Mouse (Mus musculus): ENCODE results near the gene Ttll12. TPM values are rescaled to one million over a fixed set of nuclear protein-coding genes. Genes with fewer than 3 reads are reported as not detected.

Gene Ttll12
- polyA plus RNA-seq, 1 experiment from 2014 or later = 42.3 TPM

DNA sequence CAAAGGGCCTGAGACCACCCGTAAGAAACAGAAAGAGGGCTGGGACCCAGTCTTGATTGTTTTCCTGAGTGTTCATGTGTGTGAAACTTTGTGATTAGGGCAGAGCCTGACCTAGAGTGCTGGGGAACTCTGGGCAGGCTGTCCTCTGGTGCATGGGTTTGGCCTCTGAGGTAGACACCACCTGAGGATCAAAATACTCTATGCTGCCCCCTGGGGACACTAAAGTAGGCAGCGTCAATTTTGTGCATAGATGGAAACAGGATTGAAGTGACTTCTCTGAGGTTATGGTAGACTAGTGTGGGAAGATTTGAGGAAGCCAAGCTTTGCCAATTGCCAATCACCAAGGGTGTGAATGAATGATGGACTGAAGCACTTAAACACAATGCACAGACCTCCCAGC lies 24.3 kb downstream of the Ttll12 start:
- Histone ChIP-seq H3K4me3 (ENCODE audit: low read length) (no peak overlapping the region), H3K27me3 (ENCODE audit: control insufficient read depth, insufficient read depth, low read length) (no peaks in the 10 kb centered on the region), H3K36me3 (ENCODE audit: control insufficient read depth, insufficient read depth, low read length) (peaks cover 9% of the 10 kb centered on the region), H3K9me3 (ENCODE audit: control insufficient read depth, low read length) (no peaks in the 10 kb centered on the region), H3K27ac (ENCODE audit: low read depth, low read length) (no peak overlapping the region), H3K4me2 (replicated peaks; ENCODE audit: low read depth, low read length) (no peak overlapping the region), H3K9ac (ENCODE audit: low read depth, low read length) (no peak overlapping the region), H3K4me1 (ENCODE audit: control insufficient read depth, insufficient read depth, low read length) (no peaks in the 10 kb centered on the region)
- no peak for ATAC-seq (ENCODE audit: low FRiP score, low TSS enrichment)
- 55% methylated on average over 2 of the region's 2 CpGs for WGBS

- no peak overlapping the region for H3K4me3 ChIP-seq (ENCODE audit: low read length)
- ATAC-seq (ENCODE audit: low FRiP score, low TSS enrichment) = no peak
- no peaks in the 10 kb centered on the region for H3K9me3 ChIP-seq (ENCODE audit: control insufficient read depth, low read length)
- 0 out of 2 replicates have a peak, but pooled peaks cover under 1% of the 10 kb centered on the region for H3K36me3 ChIP-seq (ENCODE audit: control insufficient read depth, insufficient read depth, low read length)
- no peaks in the 10 kb centered on the region for H3K27me3 ChIP-seq (ENCODE audit: control insufficient read depth, insufficient read depth, low read length)
- no peak overlapping the region for H3K4me2 ChIP-seq (replicated peaks; ENCODE audit: low read depth, low read length)
- no peaks in the 10 kb centered on the region for H3K4me1 ChIP-seq (ENCODE audit: control insufficient read depth, insufficient read depth, low read length)
- H3K9ac ChIP-seq (ENCODE audit: low read depth, low read length) = no peak overlapping the region
- H3K27ac ChIP-seq (ENCODE audit: low read depth, low read length) = no peak overlapping the region
- WGBS = 60% methylated on average over 11 of the region's 11 CpGs
These were observed 25.3 kb downstream of the Ttll12 start for GRCm38 (mm10) chr15:83569682-83570081.

- Histone ChIP-seq H3K27ac (ENCODE audit: low read depth, low read length) (no peak overlapping the region), H3K27me3 (ENCODE audit: control insufficient read depth, insufficient read depth, low read length) (no peaks in the 10 kb centered on the region), H3K4me3 (ENCODE audit: low read length) (no peak overlapping the region), H3K9ac (ENCODE audit: low read depth, low read length) (no peak overlapping the region), H3K4me2 (replicated peaks; ENCODE audit: low read depth, low read length) (no peak overlapping the region), H3K4me1 (ENCODE audit: control insufficient read depth, insufficient read depth, low read length) (no peaks in the 10 kb centered on the region), H3K9me3 (ENCODE audit: control insufficient read depth, low read length) (no peaks in the 10 kb centered on the region), H3K36me3 (ENCODE audit: control insufficient read depth, insufficient read depth, low read length) (no peaks in the 10 kb centered on the region)
- WGBS = 90% methylated on average over 5 of the region's 5 CpGs
- ATAC-seq (ENCODE audit: low FRiP score, low TSS enrichment) = no peak
These were observed 26.4 kb downstream of the Ttll12 start for GRCm38 (mm10) chr15:83568544-83568943.

- 90% methylated on average over 3 of the region's 3 CpGs for WGBS
- no peak overlapping the region for H3K9ac ChIP-seq (ENCODE audit: low read depth, low read length)
- ATAC-seq (ENCODE audit: low FRiP score, low TSS enrichment) = no peak
These were observed 27.2 kb downstream of the Ttll12 start for GRCm38 (mm10) chr15:83567728-83568127.

GRCm38 (mm10) chr15:83566006-83566405 lies 29.0 kb downstream of the Ttll12 start:
- Histone ChIP-seq H3K4me2 (replicated peaks; ENCODE audit: low read depth, low read length) (no peak overlapping the region), H3K27me3 (ENCODE audit: control insufficient read depth, insufficient read depth, low read length) (no peaks in the 10 kb centered on the region), H3K36me3 (ENCODE audit: control insufficient read depth, insufficient read depth, low read length) (no peaks in the 10 kb centered on the region), H3K4me1 (ENCODE audit: control insufficient read depth, insufficient read depth, low read length) (no peaks in the 10 kb centered on the region), H3K27ac (ENCODE audit: low read depth, low read length) (no peak overlapping the region), H3K9me3 (ENCODE audit: control insufficient read depth, low read length) (no peaks in the 10 kb centered on the region), H3K9ac (ENCODE audit: low read depth, low read length) (no peak overlapping the region), H3K4me3 (ENCODE audit: low read length) (no peak overlapping the region)
- ATAC-seq (ENCODE audit: low FRiP score, low TSS enrichment) = no peak
- WGBS = 74% methylated on average over 5 of the region's 5 CpGs

More at GRCm38 (mm10) chr15:83567728-83568127, 27.2 kb downstream of the Ttll12 start:
- H3K9me3 ChIP-seq (ENCODE audit: control insufficient read depth, low read length) = no peaks in the 10 kb centered on the region
- no peak overlapping the region for H3K27ac ChIP-seq (ENCODE audit: low read depth, low read length)
- H3K4me1 ChIP-seq (ENCODE audit: control insufficient read depth, insufficient read depth, low read length) = no peaks in the 10 kb centered on the region
- no peak overlapping the region for H3K4me2 ChIP-seq (replicated peaks; ENCODE audit: low read depth, low read length)
- no peaks in the 10 kb centered on the region for H3K36me3 ChIP-seq (ENCODE audit: control insufficient read depth, insufficient read depth, low read length)
- H3K27me3 ChIP-seq (ENCODE audit: control insufficient read depth, insufficient read depth, low read length) = no peaks in the 10 kb centered on the region
- H3K4me3 ChIP-seq (ENCODE audit: low read length) = no peak overlapping the region

- WGBS = 82% methylated on average over 3 of the region's 3 CpGs
- Histone ChIP-seq H3K4me2 (replicated peaks; ENCODE audit: low read depth, low read length) (no peak overlapping the region), H3K9me3 (ENCODE audit: control insufficient read depth, low read length) (no peaks in the 10 kb centered on the region)
These were observed 29.5 kb downstream of the Ttll12 start for GRCm38 (mm10) chr15:83565434-83565833.

DNA sequence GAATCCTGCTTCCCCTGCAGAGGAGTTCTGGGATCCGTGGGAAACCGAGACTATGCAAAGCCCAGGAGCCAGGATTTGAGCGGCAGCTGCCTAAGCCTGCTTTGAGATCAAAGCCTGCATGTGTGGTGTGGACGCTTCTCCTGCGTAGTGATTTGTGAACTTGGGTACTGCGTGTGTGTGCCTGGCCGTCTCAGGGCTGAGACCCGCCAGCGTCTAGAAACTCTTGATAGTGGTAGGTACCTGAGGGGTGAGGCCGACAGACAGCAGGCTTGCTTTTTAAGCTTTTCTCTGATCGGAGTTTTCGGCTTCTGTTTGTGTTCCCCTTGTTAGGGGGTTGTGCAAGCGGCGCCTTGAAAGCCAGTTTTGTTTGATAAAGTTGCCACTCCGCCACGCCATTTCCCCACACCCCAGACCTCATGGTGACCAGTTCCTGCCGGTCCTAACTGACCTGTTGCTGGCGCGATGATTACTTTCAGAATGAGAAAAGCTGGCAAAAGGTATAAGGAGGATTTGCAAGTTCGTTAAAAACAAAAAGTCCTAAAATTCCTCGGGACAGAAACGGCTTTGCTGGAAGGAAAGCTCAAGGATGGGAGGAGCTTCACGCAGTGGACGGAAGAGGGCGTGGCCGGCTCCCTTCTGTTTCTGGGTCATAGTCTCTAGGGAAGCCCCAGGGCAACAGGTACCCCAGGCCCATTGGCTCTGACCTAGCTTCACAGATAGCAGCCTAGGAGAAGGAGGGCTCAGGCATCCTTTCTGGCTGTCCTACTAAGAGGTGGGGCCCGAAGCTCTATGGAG lies 30.9 kb downstream of the Ttll12 start:
- Histone ChIP-seq H3K4me1 (ENCODE audit: control insufficient read depth, insufficient read depth, low read length) (no peaks in the 10 kb centered on the region), H3K4me2 (replicated peaks; ENCODE audit: low read depth, low read length) (peak overlapping the region; percentile 70), H3K27ac (ENCODE audit: low read depth, low read length) (peak overlapping the region; percentile 7; the same call in 1 of the 2 replicates), H3K27me3 (ENCODE audit: control insufficient read depth, insufficient read depth, low read length) (no peaks in the 10 kb centered on the region), H3K4me3 (ENCODE audit: low read length) (peak overlapping the region; percentile 49), H3K9ac (ENCODE audit: low read depth, low read length) (peak overlapping the region; percentile 53), H3K9me3 (ENCODE audit: control insufficient read depth, low read length) (no peaks in the 10 kb centered on the region), H3K36me3 (ENCODE audit: control insufficient read depth, insufficient read depth, low read length) (no peaks in the 10 kb centered on the region)
- peak; percentile 40 for ATAC-seq (ENCODE audit: low FRiP score, low TSS enrichment)
- 3% methylated on average over 27 of the region's 27 CpGs for WGBS

More at GRCm38 (mm10) chr15:83565434-83565833, 29.5 kb downstream of the Ttll12 start:
- no peak for ATAC-seq (ENCODE audit: low FRiP score, low TSS enrichment)
- H3K36me3 ChIP-seq (ENCODE audit: control insufficient read depth, insufficient read depth, low read length) = no peaks in the 10 kb centered on the region
- H3K27ac ChIP-seq (ENCODE audit: low read depth, low read length) = no peak overlapping the region
- no peak overlapping the region for H3K4me3 ChIP-seq (ENCODE audit: low read length)
- no peak overlapping the region for H3K9ac ChIP-seq (ENCODE audit: low read depth, low read length)
- H3K4me1 ChIP-seq (ENCODE audit: control insufficient read depth, insufficient read depth, low read length) = no peaks in the 10 kb centered on the region
- H3K27me3 ChIP-seq (ENCODE audit: control insufficient read depth, insufficient read depth, low read length) = no peaks in the 10 kb centered on the region

- Histone ChIP-seq H3K4me3 (ENCODE audit: low read length) (peak within 1 kb of the TSS; percentile 49), H3K36me3 (ENCODE audit: control insufficient read depth, insufficient read depth, low read length) (no peaks in the 10 kb centered on the region), H3K4me1 (ENCODE audit: control insufficient read depth, insufficient read depth, low read length) (no peaks in the 10 kb centered on the region), H3K4me2 (replicated peaks; ENCODE audit: low read depth, low read length) (peak within 1 kb of the TSS; percentile 70), H3K9me3 (ENCODE audit: control insufficient read depth, low read length) (no peaks in the 10 kb centered on the region), H3K9ac (ENCODE audit: low read depth, low read length) (peak within 1 kb of the TSS; percentile 53), H3K27ac (ENCODE audit: low read depth, low read length) (peak within 1 kb of the TSS; percentile 7; the same call in 1 of the 2 replicates), H3K27me3 (ENCODE audit: control insufficient read depth, insufficient read depth, low read length) (no peaks in the 10 kb centered on the region)
- WGBS = 1% methylated on average over 26 of the region's 28 CpGs
- ATAC-seq (ENCODE audit: low FRiP score, low TSS enrichment) = peak; percentile 54
These were observed 31.6 kb downstream of the Ttll12 start, which contains the start of the genes Tspo and Mcat for GRCm38 (mm10) chr15:83563327-83563856. Gene Tspo (plus strand): TSS chr15:83563592. Gene Mcat (minus strand): TSS chr15:83563787.
